Mouse (Mus musculus): ENCODE data around the gene Nek9.

DNA sequence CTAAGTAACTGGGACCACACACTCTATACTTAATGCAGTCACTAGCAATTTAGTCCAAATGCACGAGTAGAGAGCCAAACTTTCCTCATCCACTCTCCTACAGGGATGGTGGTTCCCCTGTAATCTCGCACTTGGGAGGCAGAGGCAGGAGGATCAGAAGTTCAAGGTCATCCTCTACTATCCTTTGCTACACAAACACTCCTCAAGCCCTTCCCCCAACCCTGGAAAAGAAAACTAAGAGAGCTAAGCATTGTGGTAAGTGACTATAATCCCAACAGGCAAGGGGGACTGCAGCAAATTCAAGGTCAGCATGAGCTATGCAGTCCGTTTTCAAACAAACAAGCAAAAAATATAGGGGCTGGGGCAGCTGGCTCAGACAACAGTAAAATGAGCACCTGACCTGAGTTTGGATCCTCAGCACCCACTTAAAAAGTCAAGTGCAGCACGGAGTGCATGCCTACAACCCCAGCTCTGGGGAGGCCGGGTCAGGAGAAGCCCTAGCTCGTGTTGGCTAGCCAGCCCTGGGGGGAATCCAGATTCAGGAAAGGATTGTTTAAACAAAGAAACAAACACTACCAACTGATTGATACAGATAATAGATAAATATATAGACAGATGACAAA lies 29.4 kb upstream of the Nek9 start:
- no peak for TF ChIP-seq GATA1 (IDR thresholded peaks at IDR 0.05; ENCODE audit: borderline replicate concordance, low read length)
- no peak for TF ChIP-seq FLI1 (IDR thresholded peaks at IDR 0.05; ENCODE audit: low read length)
